Mouse (Mus musculus) activated CD4-positive, CD25-positive, alpha-beta regulatory T cell, adult 4 months (primary cell): ENCODE data around the gene Mrpl54. TPM values are rescaled to one million over a fixed set of nuclear protein-coding genes. Genes with fewer than 3 reads are reported as not detected.
"Not testable (repeated sequence)": the region's sequence is repeated elsewhere in the genome, so short reads cannot be mapped to it uniquely, and the experiment has no call there.

ENCODE experiments used
- ATAC-seq: one replicate; pipeline ENCODE4 v1.8.0; 2017
- polyA plus RNA-seq, 2 experiments: library from polyadenylated mRNA; unstranded; fragments of 100-300 nt; shearing (Covaris generic); gene quantifications; one replicate each; pipeline ENCODE4 v1.2.1; 2017

Gene Mrpl54
- polyA plus RNA-seq, 2 experiments from 2014 or later: 148 to 166 TPM

- not testable (repeated sequence) for ATAC-seq
Measured at GRCm38 (mm10) chr10:81223731-81224130, 43.0 kb downstream of the Mrpl54 start.

- ATAC-seq: no peak
Measured at GRCm38 (mm10) chr10:81221402-81222015, 45.2 kb downstream of the Mrpl54 start.

- peak; percentile 54 for ATAC-seq
Measured at GRCm38 (mm10) chr10:81217964-81218363, 48.8 kb downstream of the Mrpl54 start.

- ATAC-seq: not testable (repeated sequence)
Measured at GRCm38 (mm10) chr10:81217267-81217666, 49.5 kb downstream of the Mrpl54 start.

- ATAC-seq: no peak
Measured at GRCm38 (mm10) chr10:81216810-81217209, 49.9 kb downstream of the Mrpl54 start.

DNA sequence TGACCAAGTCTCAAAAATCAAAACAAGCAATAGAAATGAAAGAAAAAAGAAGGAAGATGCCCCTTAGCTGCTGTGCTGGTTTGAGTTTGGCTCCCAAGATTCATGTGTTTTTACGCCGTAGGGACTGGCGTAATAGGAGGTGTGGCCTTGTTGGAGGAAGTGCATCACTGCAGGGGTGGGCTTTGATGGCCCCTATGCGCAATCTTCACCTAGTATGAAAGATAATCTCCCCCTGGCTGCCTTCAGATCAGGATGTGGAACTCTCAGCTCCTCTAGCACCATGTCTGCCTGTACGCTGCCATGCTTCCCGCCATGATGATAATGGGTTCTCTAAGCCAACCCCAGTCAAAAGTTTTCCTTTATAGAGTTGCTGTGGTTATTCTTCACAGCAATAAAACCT, 50.5 kb downstream of the Mrpl54 start:
- ATAC-seq: no peak

Other genes with a start within 250 kb of the Mrpl54 start
- under 1 TPM in 1 of 2 experiments, not detected in 1; 0.11 TPM for gene Diras1, start 241.3 kb downstream of the Mrpl54 start, polyA plus RNA-seq
- gene Slc39a3, start 229.5 kb downstream of the Mrpl54 start, polyA plus RNA-seq: 1 to 10 TPM; 3.2 to 4.0 TPM
- 10 to 100 TPM; 54.7 to 68.3 TPM for gene Sgta, start 206.8 kb downstream of the Mrpl54 start, polyA plus RNA-seq
- 1 to 10 TPM; 2.8 to 4.5 TPM for gene Thop1, start 196.9 kb downstream of the Mrpl54 start, polyA plus RNA-seq
- not detected for gene Creb3l3, start 168.1 kb downstream of the Mrpl54 start, polyA plus RNA-seq
- 10 to 100 TPM; 21.3 to 26.5 TPM for gene Map2k2, start 161.0 kb downstream of the Mrpl54 start, polyA plus RNA-seq
- gene Zbtb7a, start 131.7 kb downstream of the Mrpl54 start, polyA plus RNA-seq: 10 to 100 TPM; 10.7 to 12.4 TPM
- gene Pias4, start 99.0 kb downstream of the Mrpl54 start, polyA plus RNA-seq: 10 to 100 TPM; 17.6 to 23.8 TPM
- gene Eef2, start 90.3 kb downstream of the Mrpl54 start, polyA plus RNA-seq: 1,000 to 10,000 TPM in 1 of 2 experiments, 100 to 1,000 TPM in 1; 933 to 1,303 TPM
- gene Dapk3, start 83.9 kb downstream of the Mrpl54 start, polyA plus RNA-seq: 1 to 10 TPM; 4.1 to 4.9 TPM
- gene 4930442H23Rik, start 83.1 kb downstream of the Mrpl54 start, polyA plus RNA-seq: not detected
- gene Nmrk2, start 64.9 kb downstream of the Mrpl54 start, polyA plus RNA-seq: under 1 TPM in 1 of 2 experiments, not detected in 1; 0.17 TPM
- 1 to 10 TPM; 4.0 to 5.0 TPM for gene Atcay, start 36.1 kb downstream of the Mrpl54 start, polyA plus RNA-seq
- 1 to 10 TPM in 1 of 2 experiments, under 1 TPM in 1; 0.79 to 1.5 TPM for gene Zfr2, start 33.8 kb downstream of the Mrpl54 start, polyA plus RNA-seq
- 10 to 100 TPM; 54.3 to 64.7 TPM for gene Matk, start 14.0 kb downstream of the Mrpl54 start, polyA plus RNA-seq
- 10 to 100 TPM; 10.2 to 18.0 TPM for gene Apba3, start within 50 bp of the Mrpl54 start, polyA plus RNA-seq
- 1 to 10 TPM; 2.4 to 3.1 TPM for gene Tjp3, start 24.6 kb upstream of the Mrpl54 start, polyA plus RNA-seq
- 10 to 100 TPM; 11.1 to 16.9 TPM for gene Pip5k1c, start 26.0 kb upstream of the Mrpl54 start, polyA plus RNA-seq
- 1 to 10 TPM; 5.1 to 5.7 TPM for gene Cactin, start 54.2 kb upstream of the Mrpl54 start, polyA plus RNA-seq
- gene Tbxa2r, start 61.8 kb upstream of the Mrpl54 start, polyA plus RNA-seq: 10 to 100 TPM; 20.9 to 21.4 TPM
- gene Gipc3, start 76.3 kb upstream of the Mrpl54 start, polyA plus RNA-seq: not detected
- 10 to 100 TPM; 18.7 to 20.6 TPM for gene Hmg20b, start 83.5 kb upstream of the Mrpl54 start, polyA plus RNA-seq
- gene Mfsd12, start 90.6 kb upstream of the Mrpl54 start, polyA plus RNA-seq: 1 to 10 TPM; 1.2 TPM
- 1 to 10 TPM in 1 of 2 experiments, not detected in 1; 2.1 TPM for gene 4930404N11Rik, start 98.9 kb upstream of the Mrpl54 start, polyA plus RNA-seq
- 10 to 100 TPM; 19.3 to 20.1 TPM for gene Fzr1, start 111.6 kb upstream of the Mrpl54 start, polyA plus RNA-seq
- 10 to 100 TPM; 12.7 to 13.7 TPM for gene Dohh, start 117.5 kb upstream of the Mrpl54 start, polyA plus RNA-seq
- 1 to 10 TPM; 1.1 to 1.2 TPM for gene Gm48551, start 117.5 kb upstream of the Mrpl54 start, polyA plus RNA-seq
- 1 to 10 TPM in 1 of 2 experiments, not detected in 1; 1.4 TPM for gene Gm48552, start 122.1 kb upstream of the Mrpl54 start, polyA plus RNA-seq
- 10 to 100 TPM in 1 of 2 experiments, 1 to 10 TPM in 1; 7.3 to 13.3 TPM for gene Smim24, start 126.1 kb upstream of the Mrpl54 start, polyA plus RNA-seq
- 10 to 100 TPM; 15.2 to 16.0 TPM for gene Nfic, start 188.7 kb upstream of the Mrpl54 start, polyA plus RNA-seq
- gene Celf5, start 215.8 kb upstream of the Mrpl54 start, polyA plus RNA-seq: 1 to 10 TPM in 1 of 2 experiments, under 1 TPM in 1; 0.44 to 1.5 TPM
- gene Ncln, start 229.5 kb upstream of the Mrpl54 start, polyA plus RNA-seq: 10 to 100 TPM; 33.4 to 41.8 TPM
- 10 to 100 TPM; 70.0 to 70.7 TPM for gene S1pr4, start 233.2 kb upstream of the Mrpl54 start, polyA plus RNA-seq